Mouse (Mus musculus) forebrain, postnatal 0 days (tissue): ENCODE measurements at regions not wholly inside any gene's neighbourhood (a gene's known extent, or its start where the extent isn't known, plus 50 kb on each side); places are given as distances from the start of the nearest gene placed in this dataset.

ENCODE experiments used
- ATAC-seq: fragments of 200-750 bp; cut with Nextera tagmentation; 2 replicates; pipeline ENCODE4 v1.8.0; 2017; ENCODE audit warnings: mild to moderate bottlenecking, moderate library complexity
- DNase-seq: peaks from one replicate; pipeline ENCODE4 v3.0.0-alpha.2; 2015
- H3K27ac ChIP-seq: fragments of 300-500 bp; sonication (generic); 2 replicates; pipeline ENCODE4 v1.5.1; 2014; ENCODE audit warnings: low read depth, mild to moderate bottlenecking, antibody characterized with exemption, low read length, moderate library complexity, mixed read lengths
- H3K27me3 ChIP-seq: fragments of 300-500 bp; sonication (generic); 2 replicates; pipeline ENCODE4 v1.6.1; 2014; ENCODE audit warnings: mild to moderate bottlenecking, low read length, mixed read lengths; ENCODE audit not compliant: insufficient read depth
- H3K36me3 ChIP-seq: fragments of 300-500 bp; sonication (generic); 2 replicates; pipeline ENCODE4 v1.6.1; 2014; ENCODE audit warnings: mild to moderate bottlenecking, moderate library complexity; ENCODE audit not compliant: insufficient read depth
- H3K4me1 ChIP-seq: fragments of 300-500 bp; sonication (generic); 2 replicates; pipeline ENCODE4 v1.6.1; 2014; ENCODE audit warnings: antibody characterized with exemption; ENCODE audit not compliant: insufficient read depth
- H3K4me2 ChIP-seq: fragments of 300-500 bp; sonication (generic); 2 replicates; pipeline ENCODE4 v1.6.1; 2014; ENCODE audit warnings: low read depth, mild to moderate bottlenecking, moderate library complexity
- H3K4me3 ChIP-seq: fragments of 300-500 bp; sonication (generic); 2 replicates; pipeline ENCODE4 v1.5.1; 2014; ENCODE audit warnings: low read depth, low read length, mixed read lengths
- H3K9ac ChIP-seq: fragments of 300-500 bp; sonication (generic); 2 replicates; pipeline ENCODE4 v1.6.1; 2014; ENCODE audit warnings: mild to moderate bottlenecking
- H3K9me3 ChIP-seq: fragments of 300-500 bp; sonication (generic); 2 replicates; pipeline ENCODE4 v1.6.1; 2016; ENCODE audit warnings: low read length
- CTCF ChIP-seq: sonication (generic); IDR thresholded peaks from 2 replicates; pipeline ENCODE4 v1.5.1; 2016; ENCODE audit warnings: antibody characterized with exemption, control low read depth, low read depth
- WGBS: fragments of 180-500 bp; shearing (Covaris S2); extraction: QIAGEN DNeasy Blood & Tissue Kit; methylation state at CpG from one replicate; pipeline ENCODE4 v1.1.7; 2014; 5-methylcytosine and 5-hydroxymethylcytosine counted together

GRCm38 (mm10) chr13:44246714-44247251 lies 462.2 kb downstream of the Cd83 start:
- H3K4me2 ChIP-seq, result no peak overlapping the region
- no peaks in the 10 kb centered on the region for H3K9me3 ChIP-seq
- no peak overlapping the region for H3K27ac ChIP-seq
- H3K4me1 ChIP-seq, result no peaks in the 10 kb centered on the region
- 92% methylated on average over 7 of the region's 7 CpGs for WGBS
- DNase-seq (no peak), ATAC-seq (no peak)
- no peaks in the 10 kb centered on the region for H3K36me3 ChIP-seq
- no peak overlapping the region for H3K9ac ChIP-seq
- no peak for TF ChIP-seq CTCF
- no peaks in the 10 kb centered on the region for H3K27me3 ChIP-seq
- no peak overlapping the region for H3K4me3 ChIP-seq

DNA sequence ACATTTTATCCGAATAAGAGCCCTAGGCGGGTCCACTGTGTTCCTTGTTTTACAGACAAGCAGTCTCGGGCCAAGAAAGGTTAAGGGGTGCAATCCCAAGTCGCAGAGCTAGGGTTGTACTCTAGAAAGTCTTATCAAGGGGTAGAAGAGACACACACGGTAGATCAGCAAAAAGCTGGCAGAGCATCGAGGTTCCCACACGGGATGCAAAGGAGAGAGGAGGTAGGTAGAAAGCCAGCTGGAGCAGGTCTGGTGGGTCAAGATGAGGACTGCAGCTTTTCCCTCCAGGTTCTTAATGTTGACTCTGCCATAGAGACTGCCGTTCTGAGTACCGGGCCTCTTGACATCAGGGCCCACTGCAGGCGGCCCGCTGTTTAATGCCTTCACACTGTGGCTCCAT lies 463.3 kb downstream of the Cd83 start:
- Histone ChIP-seq H3K4me2 (no peak overlapping the region), H3K27ac (no peak overlapping the region), H3K4me3 (no peak overlapping the region), H3K9ac (no peak overlapping the region), H3K36me3 (no peaks in the 10 kb centered on the region), H3K9me3 (no peaks in the 10 kb centered on the region), H3K4me1 (no peaks in the 10 kb centered on the region), H3K27me3 (no peaks in the 10 kb centered on the region)
- TF ChIP-seq CTCF, result no peak
- DNase-seq (no peak), ATAC-seq (no peak)
- WGBS, result 83% methylated on average over 11 of the region's 11 CpGs

DNA sequence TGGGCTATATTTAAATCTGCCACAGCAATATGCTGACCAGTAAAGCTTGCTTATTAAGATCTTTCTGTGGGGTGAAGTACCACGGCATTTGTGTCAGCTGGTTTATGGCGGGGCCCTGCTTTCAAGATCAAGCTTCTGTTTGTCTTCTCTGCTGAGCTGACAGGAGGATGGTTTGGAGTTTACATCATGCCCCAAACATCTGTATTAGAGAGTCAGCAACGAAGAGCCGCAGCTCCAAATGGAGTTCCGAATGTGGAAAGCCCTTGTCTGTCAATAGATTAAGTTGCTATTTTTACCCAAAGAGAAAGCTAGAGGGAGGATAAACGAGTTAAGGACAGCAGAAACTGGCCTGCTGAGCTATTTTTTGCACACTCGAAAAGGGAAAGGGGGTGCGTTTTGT lies 463.8 kb downstream of the Cd83 start:
- DNase-seq, result no peak
- H3K4me3 ChIP-seq, result no peak overlapping the region
- H3K27me3 ChIP-seq, result no peaks in the 10 kb centered on the region
- no peaks in the 10 kb centered on the region for H3K4me1 ChIP-seq
- no peak overlapping the region for H3K9ac ChIP-seq
- no peak for TF ChIP-seq CTCF
- 38% methylated on average over 8 of the region's 8 CpGs for WGBS
- H3K4me2 ChIP-seq, result no peak overlapping the region
- no peak overlapping the region for H3K27ac ChIP-seq
- H3K36me3 ChIP-seq, result no peaks in the 10 kb centered on the region
- no peak for ATAC-seq
- no peaks in the 10 kb centered on the region for H3K9me3 ChIP-seq

DNA sequence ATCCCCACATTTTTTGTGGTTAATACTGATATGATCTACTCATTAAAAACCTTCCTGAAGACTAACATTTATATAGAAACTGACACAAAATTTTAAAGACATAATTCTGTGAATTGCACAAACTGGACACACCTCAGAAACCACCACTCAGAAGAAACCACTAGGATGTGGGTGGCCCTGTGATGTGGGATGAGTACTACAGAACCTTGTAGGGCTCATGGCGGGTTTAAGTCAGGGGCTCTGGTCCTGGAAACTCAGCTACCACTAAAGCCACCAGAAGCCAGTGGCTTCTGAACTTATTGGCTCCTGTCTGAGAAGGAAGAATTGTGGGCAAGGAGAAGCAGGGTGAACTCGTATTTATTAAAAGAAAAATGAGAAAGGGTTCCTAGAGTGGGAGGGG lies 464.5 kb downstream of the Cd83 start:
- TF ChIP-seq CTCF, result no peak
- Histone ChIP-seq H3K27me3 (no peaks in the 10 kb centered on the region), H3K36me3 (no peaks in the 10 kb centered on the region), H3K9ac (no peak overlapping the region), H3K9me3 (no peaks in the 10 kb centered on the region), H3K4me3 (no peak overlapping the region), H3K4me2 (no peak overlapping the region), H3K4me1 (no peaks in the 10 kb centered on the region), H3K27ac (no peak overlapping the region)
- ATAC-seq, result no peak
- 81% methylated on average over 2 of the region's 2 CpGs for WGBS
- DNase-seq, result no peak

- no peaks in the 10 kb centered on the region for H3K9me3 ChIP-seq
- no peak overlapping the region for H3K9ac ChIP-seq
- H3K4me2 ChIP-seq, result no peak overlapping the region
- H3K27ac ChIP-seq, result no peak overlapping the region
- H3K4me3 ChIP-seq, result no peak overlapping the region
- H3K27me3 ChIP-seq, result no peaks in the 10 kb centered on the region
- H3K4me1 ChIP-seq, result no peaks in the 10 kb centered on the region
- no peak for TF ChIP-seq CTCF
- H3K36me3 ChIP-seq, result no peaks in the 10 kb centered on the region
- ATAC-seq (no peak), DNase-seq (no peak)
- WGBS, result 64% methylated on average over 11 of the region's 11 CpGs
Measured at GRCm38 (mm10) chr13:44250474-44251201, 466.1 kb downstream of the Cd83 start.

DNA sequence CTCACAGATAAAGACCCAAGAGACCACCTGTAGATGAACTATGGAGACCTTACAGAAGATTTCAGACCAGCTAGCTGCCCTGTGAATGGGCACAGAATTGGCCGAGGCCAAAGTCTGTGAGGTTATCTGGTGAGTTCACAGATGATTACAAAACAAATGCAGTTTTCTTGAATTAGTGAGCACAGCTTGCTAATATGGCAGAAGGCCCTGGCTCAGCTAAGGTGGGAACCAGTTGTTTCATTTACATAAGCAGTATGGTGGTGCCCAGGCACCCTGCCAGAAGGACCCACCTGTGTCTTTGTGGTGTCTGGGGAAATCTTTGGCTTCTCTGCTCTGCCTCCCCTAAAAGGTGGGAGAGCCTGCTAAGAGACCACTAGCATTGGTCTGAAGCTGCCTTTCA lies 466.9 kb downstream of the Cd83 start:
- no peak overlapping the region for H3K4me2 ChIP-seq
- H3K27me3 ChIP-seq, result no peaks in the 10 kb centered on the region
- ATAC-seq (no peak), DNase-seq (no peak)
- no peaks in the 10 kb centered on the region for H3K9me3 ChIP-seq
- H3K9ac ChIP-seq, result no peak overlapping the region
- no peak for TF ChIP-seq CTCF
- WGBS, result 64% methylated on average over 1 of the region's 1 CpGs
- no peaks in the 10 kb centered on the region for H3K4me1 ChIP-seq
- H3K36me3 ChIP-seq, result no peaks in the 10 kb centered on the region
- H3K4me3 ChIP-seq, result no peak overlapping the region
- H3K27ac ChIP-seq, result no peak overlapping the region

DNA sequence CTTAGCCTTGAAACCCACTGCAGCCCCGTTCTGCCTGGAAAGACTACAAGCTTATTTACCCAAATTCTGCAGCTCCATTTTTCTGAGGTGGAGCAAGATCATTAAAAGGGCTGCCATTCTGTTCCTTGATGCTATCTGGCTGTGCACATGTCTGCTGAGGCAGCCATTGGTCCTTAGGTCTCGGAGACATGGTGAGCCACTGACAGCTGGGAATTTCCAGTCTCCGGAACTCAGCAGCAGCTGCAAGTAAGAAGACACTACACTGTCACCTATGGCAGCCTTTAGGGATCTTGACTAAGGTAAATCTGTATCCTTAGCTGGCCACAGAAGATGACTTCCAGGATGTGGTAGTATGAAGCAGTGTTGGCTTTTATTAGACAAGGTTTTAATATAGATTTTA lies 467.9 kb downstream of the Cd83 start:
- no peaks in the 10 kb centered on the region for H3K27me3 ChIP-seq
- H3K36me3 ChIP-seq, result no peaks in the 10 kb centered on the region
- no peak for TF ChIP-seq CTCF
- no peak for ATAC-seq
- no peak overlapping the region for H3K4me3 ChIP-seq
- H3K9ac ChIP-seq, result no peak overlapping the region
- DNase-seq, result no peak
- no peak overlapping the region for H3K27ac ChIP-seq
- H3K4me1 ChIP-seq, result no peaks in the 10 kb centered on the region
- WGBS, result 90% methylated on average over 3 of the region's 3 CpGs
- no peaks in the 10 kb centered on the region for H3K9me3 ChIP-seq
- H3K4me2 ChIP-seq, result no peak overlapping the region
